Mouse (Mus musculus) lung, postnatal 0 days (tissue): Measurements from ENCODE around the gene Rev1.

Experiments used
- CTCF ChIP-seq: IDR thresholded peaks from 2 replicates; pipeline ENCODE4 v1.5.1; 2016; ENCODE audit warnings: antibody characterized with exemption, mild to moderate bottlenecking
- EP300 ChIP-seq: IDR thresholded peaks from 2 replicates; pipeline ENCODE4 v1.6.1; 2016; ENCODE audit warnings: antibody characterized with exemption, mild to moderate bottlenecking, control low read depth

GRCm38 (mm10) chr1:38035521-38035920 is 94.1 kb downstream of the Rev1 start:
- TF ChIP-seq CTCF = no peak
- TF ChIP-seq EP300 = no peak
